Mouse (Mus musculus): ENCODE results near the gene Ensa. TPM values are rescaled to one million over a fixed set of nuclear protein-coding genes. Genes with fewer than 3 reads are reported as not detected.
A peak's percentile ranks its signal among the peaks of the same experiment; 100 is the strongest.
"Not testable (repeated sequence)": the region's sequence is repeated elsewhere in the genome, so short reads cannot be mapped to it uniquely, and the experiment has no call there.

Ensa gene
- 74.6 and 88.2 TPM in 2 replicates for polyA plus RNA-seq (2016; fragmentation: Nextera tagmentation; extraction: Ambion mirVana)

DNA sequence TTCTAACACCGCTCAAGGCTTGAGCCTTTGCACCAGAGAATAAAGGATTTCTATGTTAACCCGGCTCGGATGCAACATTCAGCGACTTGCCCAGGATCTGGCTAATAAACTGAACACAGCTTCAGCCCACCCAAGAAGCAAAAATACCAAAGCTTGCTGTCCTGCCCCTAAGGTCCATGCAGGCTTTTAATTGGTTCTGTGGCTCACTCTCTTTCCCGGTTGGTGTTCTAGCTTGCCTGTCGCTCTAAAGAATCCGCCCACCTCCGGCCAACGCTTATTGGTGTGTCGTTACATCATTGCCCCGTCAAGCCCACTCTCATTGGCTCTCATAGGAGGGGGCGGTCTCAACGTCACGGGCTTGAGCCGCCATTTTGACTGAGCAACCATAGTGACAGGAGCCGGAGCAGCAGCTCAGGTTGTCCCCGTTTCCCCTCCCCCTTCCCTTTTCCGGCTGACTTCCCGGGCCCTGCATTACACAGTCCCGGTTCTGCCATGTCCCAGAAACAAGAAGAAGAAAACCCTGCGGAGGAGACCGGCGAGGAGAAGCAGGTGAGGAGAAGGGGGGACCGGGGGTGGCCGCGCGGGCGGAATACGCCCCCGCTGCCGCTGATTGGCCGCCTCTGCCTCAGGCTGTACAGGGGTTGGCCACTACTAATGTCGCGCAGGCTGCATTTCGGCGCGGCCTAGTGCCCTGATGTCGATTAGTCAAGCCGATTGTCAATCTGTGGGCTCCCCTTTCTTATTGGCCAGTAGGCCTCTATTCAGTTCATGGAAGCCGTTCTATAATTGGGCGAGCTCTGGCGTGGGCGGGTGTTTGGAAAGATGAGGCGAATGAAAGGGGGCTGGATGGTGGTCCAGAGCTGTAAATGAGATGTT is at the start of gene Ensa:
Gene Ensa, plus strand, starts transcription at position 366 of the 876 bp plus-strand sequence.
- DNase-seq (ENCODE audit: low spot score), result peak; percentile 93
- no peaks in the 10 kb centered on the region for H3K27me3 ChIP-seq (ENCODE audit: low read depth, poor library complexity, severe bottlenecking)
- peak within 1 kb of the TSS; percentile 71 for H3K4me3 ChIP-seq
- WGBS, result under 1% methylated on average over 44 of the region's 44 CpGs
- H3K9me3 ChIP-seq (replicated peaks), result no peaks in the 10 kb centered on the region
- H3K27ac ChIP-seq, result peak within 1 kb of the TSS; percentile 92
- peaks cover 23% of the 10 kb centered on the region for H3K4me1 ChIP-seq
- peaks cover 43% of the 10 kb centered on the region for H3K36me3 ChIP-seq

DNA sequence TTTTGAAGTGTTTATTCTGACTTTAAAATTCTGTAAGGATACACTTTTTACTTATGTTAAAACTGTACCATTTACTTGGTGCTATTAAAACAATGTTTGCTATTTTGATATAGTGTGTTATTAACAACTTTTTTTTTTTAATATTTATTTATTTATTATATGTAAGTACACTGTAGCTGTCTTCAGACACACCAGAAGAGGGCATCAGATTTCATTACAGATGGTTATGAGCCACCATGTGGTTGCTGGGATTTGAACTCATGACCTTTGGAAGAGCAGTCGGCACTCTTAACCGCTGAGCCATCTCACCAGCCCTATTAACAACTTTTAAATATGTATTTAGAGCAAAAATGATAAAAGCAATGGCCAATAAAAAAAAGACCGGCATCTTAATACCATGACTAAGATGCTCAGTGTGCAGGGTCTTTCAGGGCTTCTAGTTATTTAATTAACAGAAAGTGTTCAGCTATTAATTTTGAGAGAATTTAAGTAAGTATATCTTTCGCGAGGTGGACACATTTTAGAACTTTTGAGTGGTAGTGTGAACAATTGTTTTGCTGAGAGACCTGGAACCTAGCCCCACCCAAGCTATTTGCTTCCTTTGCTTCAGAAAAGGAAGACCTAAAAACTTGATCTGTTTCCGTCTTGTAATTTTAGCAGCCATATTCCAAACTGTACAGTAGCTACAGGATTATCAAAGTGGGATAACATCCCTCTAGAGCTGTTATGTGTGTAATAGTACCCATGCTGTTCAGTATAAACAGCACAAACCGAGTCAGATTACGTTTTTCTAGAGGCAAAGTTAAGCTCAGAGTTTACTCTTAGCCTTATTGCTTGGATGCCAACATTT is 36.8 kb upstream of the Ensa start:
- peak overlapping the region; percentile 75 for H3K4me3 ChIP-seq
- no peaks in the 10 kb centered on the region for H3K27me3 ChIP-seq (ENCODE audit: low read depth, poor library complexity, severe bottlenecking)
- H3K4me1 ChIP-seq, result peaks cover 10% of the 10 kb centered on the region; the same call in 1 of the 2 replicates
- DNase-seq (ENCODE audit: low spot score), result no peak
- H3K36me3 ChIP-seq, result peaks cover 20% of the 10 kb centered on the region
- 53% methylated on average over 8 of the region's 8 CpGs for WGBS
- no peaks in the 10 kb centered on the region for H3K9me3 ChIP-seq (replicated peaks)
- peak overlapping the region; percentile 30 for H3K27ac ChIP-seq

DNA sequence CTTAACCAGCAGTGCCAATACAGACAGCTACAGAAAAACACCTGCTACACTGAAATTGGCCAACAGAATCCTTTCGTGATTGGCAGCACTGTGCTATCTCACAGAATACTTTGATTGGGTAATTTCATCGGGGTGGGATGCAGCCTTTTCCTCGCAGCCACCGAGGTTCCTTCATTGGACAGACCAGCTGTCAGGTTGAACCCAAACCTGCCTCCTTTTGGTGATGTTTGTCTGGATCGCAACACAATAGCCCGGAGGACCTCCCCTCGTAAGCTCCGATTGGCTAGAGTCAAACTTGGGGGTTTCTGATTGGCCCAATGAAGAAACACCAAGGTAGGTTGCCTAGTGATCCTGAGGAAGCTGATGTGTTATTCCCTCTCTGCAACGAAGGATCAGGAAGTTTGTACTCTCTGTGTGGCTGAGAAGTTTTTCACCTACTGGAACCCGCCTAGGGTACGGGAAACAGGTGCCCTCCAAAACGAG is 36.1 kb upstream of the Ensa start, which contains the start of gene Golph3l:
Gene Golph3l, plus strand, starts transcription at position 331 of the 483 bp plus-strand sequence.
- Histone ChIP-seq H3K36me3 (peaks cover 26% of the 10 kb centered on the region), H3K4me1 (peaks cover 10% of the 10 kb centered on the region; the same call in 1 of the 2 replicates), H3K9me3 (replicated peaks) (no peaks in the 10 kb centered on the region), H3K27me3 (ENCODE audit: low read depth, poor library complexity, severe bottlenecking) (no peaks in the 10 kb centered on the region), H3K4me3 (peak within 1 kb of the TSS; percentile 75), H3K27ac (peak within 1 kb of the TSS; percentile 70)
- peak; percentile 75 for DNase-seq (ENCODE audit: low spot score)
- under 1% methylated on average over 12 of the region's 12 CpGs for WGBS

DNA sequence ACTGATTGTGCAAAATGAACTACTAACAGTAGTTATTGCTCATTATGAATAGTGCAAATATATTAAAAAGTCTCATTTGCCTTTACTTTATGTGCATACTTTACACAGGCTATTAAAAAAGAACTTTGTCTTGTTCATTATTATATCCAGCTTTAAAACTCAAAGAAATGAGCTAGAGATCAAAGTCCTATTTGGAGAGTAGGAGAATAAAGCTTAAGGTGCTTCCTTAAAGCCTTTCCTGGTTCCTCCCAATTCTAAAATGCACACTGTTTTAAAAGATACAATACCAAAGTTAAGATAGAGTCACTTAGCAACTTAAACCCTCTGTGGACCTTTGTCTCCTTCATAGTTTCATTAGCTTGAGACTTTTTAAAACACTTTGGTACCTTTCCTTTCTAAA is 26.1 kb upstream of the Ensa start:
- Histone ChIP-seq H3K9me3 (replicated peaks) (no peaks in the 10 kb centered on the region), H3K36me3 (peaks cover 42% of the 10 kb centered on the region), H3K27me3 (ENCODE audit: low read depth, poor library complexity, severe bottlenecking) (no peaks in the 10 kb centered on the region), H3K4me3 (no peak overlapping the region), H3K27ac (no peak overlapping the region), H3K4me1 (no peaks in the 10 kb centered on the region)
- DNase-seq (ENCODE audit: low spot score), result no peak

DNA sequence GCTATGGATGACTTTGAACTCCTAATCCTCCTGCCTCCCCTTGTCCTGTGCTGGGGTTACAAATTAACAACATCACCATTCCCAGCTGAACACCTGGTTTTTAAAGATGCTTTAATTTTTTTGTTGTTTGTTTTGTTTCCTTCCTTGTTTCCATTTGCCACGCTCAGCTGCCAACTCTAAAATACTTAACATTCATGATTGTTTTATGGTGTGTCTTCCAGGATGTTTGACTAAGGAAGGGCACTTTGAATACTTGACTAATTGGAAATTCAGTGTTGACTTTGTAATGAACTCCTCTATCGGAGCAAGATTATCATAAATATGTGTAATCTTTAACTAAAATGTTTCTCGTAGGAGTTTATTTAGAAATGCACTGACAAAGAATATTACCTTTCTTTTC is 23.5 kb upstream of the Ensa start:
- peaks cover 27% of the 10 kb centered on the region for H3K36me3 ChIP-seq
- no peak overlapping the region for H3K27ac ChIP-seq
- H3K4me1 ChIP-seq, result no peaks in the 10 kb centered on the region
- no peak overlapping the region for H3K4me3 ChIP-seq
- 90% methylated on average over 3 of the region's 3 CpGs for WGBS
- no peaks in the 10 kb centered on the region for H3K9me3 ChIP-seq (replicated peaks)
- H3K27me3 ChIP-seq (ENCODE audit: low read depth, poor library complexity, severe bottlenecking), result no peaks in the 10 kb centered on the region
- DNase-seq (ENCODE audit: low spot score), result no peak

DNA sequence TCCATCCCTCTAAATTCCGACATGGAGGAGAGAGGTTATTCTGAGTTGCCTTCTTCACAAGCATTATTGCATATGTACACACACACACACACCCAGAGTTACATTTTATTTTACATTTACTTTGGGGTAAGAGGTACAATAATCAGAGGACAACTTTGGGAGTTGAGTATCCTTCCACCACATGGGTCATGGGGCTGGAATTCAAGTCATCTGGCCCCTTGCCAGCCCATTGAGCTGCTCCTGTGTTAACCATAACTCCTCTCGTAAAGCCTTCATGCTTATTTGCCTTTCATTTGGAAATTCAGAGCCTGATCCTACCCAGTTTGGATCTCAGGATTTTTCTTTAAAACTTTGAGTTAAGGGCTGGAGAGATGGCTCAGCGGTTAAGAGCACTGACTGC is 18.7 kb upstream of the Ensa start:
- peaks cover 43% of the 10 kb centered on the region for H3K36me3 ChIP-seq
- no peaks in the 10 kb centered on the region for H3K9me3 ChIP-seq (replicated peaks)
- H3K4me1 ChIP-seq, result no peaks in the 10 kb centered on the region
- 93% methylated on average over 3 of the region's 3 CpGs for WGBS
- no peak overlapping the region for H3K4me3 ChIP-seq
- H3K27ac ChIP-seq, result no peak overlapping the region
- DNase-seq (ENCODE audit: low spot score), result no peak
- no peaks in the 10 kb centered on the region for H3K27me3 ChIP-seq (ENCODE audit: low read depth, poor library complexity, severe bottlenecking)

DNA sequence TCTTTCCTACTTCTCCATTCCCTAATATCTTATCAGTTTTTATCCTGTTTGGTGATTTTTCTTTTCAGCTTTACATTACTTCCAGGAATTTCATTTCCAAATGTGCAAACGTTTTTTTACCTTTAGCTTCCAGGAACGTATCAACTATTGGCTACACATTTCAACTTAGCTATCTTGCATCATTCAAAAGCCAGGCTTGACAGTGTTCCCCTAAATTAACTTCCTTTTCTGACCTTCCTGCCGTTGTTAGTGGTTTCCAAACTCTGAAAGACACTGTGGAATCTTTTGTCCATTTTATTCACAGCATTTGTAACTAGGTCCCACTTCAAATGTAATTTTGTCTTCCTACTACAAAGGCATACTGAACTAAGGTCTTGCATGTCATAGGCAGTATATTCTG is 15.6 kb upstream of the Ensa start:
- DNase-seq (ENCODE audit: low spot score), result no peak
- Histone ChIP-seq H3K4me3 (no peak overlapping the region), H3K27ac (no peak overlapping the region), H3K9me3 (replicated peaks) (no peaks in the 10 kb centered on the region), H3K27me3 (ENCODE audit: low read depth, poor library complexity, severe bottlenecking) (no peaks in the 10 kb centered on the region), H3K4me1 (no peaks in the 10 kb centered on the region), H3K36me3 (peaks cover 52% of the 10 kb centered on the region)
- 80% methylated on average over 3 of the region's 3 CpGs for WGBS

DNA sequence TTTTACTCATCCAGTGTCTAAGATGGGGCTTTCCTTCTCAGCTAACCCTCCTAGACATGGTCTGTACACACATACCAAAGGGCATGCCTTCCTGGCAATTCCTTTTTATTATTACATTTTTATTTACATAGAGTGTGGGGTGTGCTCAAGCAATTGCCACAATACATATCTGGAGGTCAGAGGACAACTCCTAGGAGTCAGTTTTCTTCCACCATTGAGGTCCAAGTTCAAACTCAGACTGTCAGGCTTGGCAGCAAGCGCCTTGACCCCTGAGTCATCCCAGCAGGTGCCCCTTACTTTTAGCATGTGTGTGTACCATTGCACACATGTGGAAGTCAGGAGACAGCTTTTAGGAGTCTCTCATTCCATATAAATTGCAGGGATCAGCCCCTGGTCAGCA is 10.8 kb upstream of the Ensa start:
- H3K36me3 ChIP-seq, result peaks cover 65% of the 10 kb centered on the region

DNA sequence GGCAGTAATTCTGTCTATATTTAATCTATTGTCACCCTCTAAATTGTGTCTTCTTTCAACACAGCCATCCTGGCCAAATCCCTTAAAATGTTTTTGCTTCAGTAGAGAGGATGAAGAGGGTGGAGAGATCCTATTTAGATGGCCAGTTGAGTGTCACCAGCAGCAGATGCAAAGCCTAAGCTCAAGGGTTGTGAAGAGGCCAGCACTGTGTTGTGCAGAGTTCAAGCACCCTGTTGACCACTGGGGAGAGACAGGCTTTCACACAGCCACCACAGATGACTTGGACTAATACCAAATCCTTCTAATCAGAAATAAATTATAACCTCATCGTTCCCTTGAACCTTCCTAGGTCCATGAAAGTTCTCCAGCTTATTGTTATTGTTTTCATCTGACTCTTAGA is 6.3 kb upstream of the Ensa start:
- H3K4me1 ChIP-seq, result peaks cover 4% of the 10 kb centered on the region
- no peaks in the 10 kb centered on the region for H3K27me3 ChIP-seq (ENCODE audit: low read depth, poor library complexity, severe bottlenecking)
- H3K27ac ChIP-seq, result no peak overlapping the region
- DNase-seq (ENCODE audit: low spot score), result no peak
- peaks cover 61% of the 10 kb centered on the region for H3K36me3 ChIP-seq
- H3K9me3 ChIP-seq (replicated peaks), result no peaks in the 10 kb centered on the region
- WGBS, result 94% methylated on average over 1 of the region's 1 CpGs
- H3K4me3 ChIP-seq, result no peak overlapping the region

More for the DNA sequence above, 10.8 kb upstream of the Ensa start:
- no peak overlapping the region for H3K4me3 ChIP-seq
- H3K27me3 ChIP-seq (ENCODE audit: low read depth, poor library complexity, severe bottlenecking), result no peaks in the 10 kb centered on the region
- WGBS, result 94% methylated on average over 1 of the region's 1 CpGs
- H3K9me3 ChIP-seq (replicated peaks), result no peaks in the 10 kb centered on the region
- H3K27ac ChIP-seq, result no peak overlapping the region
- no peak for DNase-seq (ENCODE audit: low spot score)
- no peaks in the 10 kb centered on the region for H3K4me1 ChIP-seq

DNA sequence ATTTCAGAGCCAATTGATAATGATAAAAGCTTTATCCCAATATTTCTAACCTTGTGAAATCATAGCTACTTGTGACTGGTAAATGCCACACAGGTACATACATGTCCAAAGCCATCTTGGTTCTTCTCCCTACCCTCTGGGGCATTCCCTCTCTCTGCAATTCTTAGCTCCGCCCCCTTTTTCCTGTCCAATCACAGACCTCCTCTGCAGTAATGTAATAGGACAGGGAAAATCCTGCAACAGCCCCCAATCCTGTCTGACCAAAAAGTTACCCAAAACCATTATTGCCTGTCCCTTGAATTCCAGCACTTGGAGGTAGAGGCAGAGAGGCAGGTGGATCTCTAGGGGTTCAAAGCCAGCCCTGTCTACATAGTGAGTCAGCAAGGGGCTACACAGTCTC is 3.6 kb upstream of the Ensa start:
- Histone ChIP-seq H3K36me3 (peaks cover 43% of the 10 kb centered on the region), H3K27me3 (ENCODE audit: low read depth, poor library complexity, severe bottlenecking) (no peaks in the 10 kb centered on the region), H3K27ac (no peak overlapping the region), H3K9me3 (replicated peaks) (no peaks in the 10 kb centered on the region), H3K4me3 (no peak overlapping the region), H3K4me1 (peaks cover 21% of the 10 kb centered on the region)
- no peak for DNase-seq (ENCODE audit: low spot score)
- 79% methylated on average over 1 of the region's 1 CpGs for WGBS

DNA sequence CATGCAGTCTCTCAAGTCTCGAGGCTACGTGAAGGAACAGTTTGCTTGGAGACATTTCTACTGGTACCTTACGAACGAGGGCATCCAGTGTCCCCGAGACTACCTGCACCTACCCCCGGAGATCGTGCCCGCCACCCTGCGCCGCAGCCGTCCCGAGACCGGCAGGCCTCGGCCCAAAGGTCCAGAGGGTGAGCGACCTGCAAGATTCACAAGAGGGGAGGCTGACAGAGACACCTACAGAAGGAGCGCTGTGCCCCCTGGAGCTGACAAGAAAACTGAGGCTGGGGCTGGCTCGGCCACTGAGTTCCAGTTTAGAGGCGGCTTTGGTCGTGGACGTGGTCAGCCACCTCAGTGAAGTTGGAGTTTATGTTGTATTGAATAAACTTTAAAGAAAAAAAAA is 2.4 kb upstream of the Ensa start:
- WGBS, result 95% methylated on average over 20 of the region's 20 CpGs
- not testable (repeated sequence) for H3K27me3 ChIP-seq (ENCODE audit: low read depth, poor library complexity, severe bottlenecking); DNase-seq (ENCODE audit: low spot score); H3K4me3 ChIP-seq; H3K9me3 ChIP-seq (replicated peaks); H3K27ac ChIP-seq
- peaks cover 43% of the 10 kb centered on the region for H3K36me3 ChIP-seq
- peaks cover 23% of the 10 kb centered on the region for H3K4me1 ChIP-seq

DNA sequence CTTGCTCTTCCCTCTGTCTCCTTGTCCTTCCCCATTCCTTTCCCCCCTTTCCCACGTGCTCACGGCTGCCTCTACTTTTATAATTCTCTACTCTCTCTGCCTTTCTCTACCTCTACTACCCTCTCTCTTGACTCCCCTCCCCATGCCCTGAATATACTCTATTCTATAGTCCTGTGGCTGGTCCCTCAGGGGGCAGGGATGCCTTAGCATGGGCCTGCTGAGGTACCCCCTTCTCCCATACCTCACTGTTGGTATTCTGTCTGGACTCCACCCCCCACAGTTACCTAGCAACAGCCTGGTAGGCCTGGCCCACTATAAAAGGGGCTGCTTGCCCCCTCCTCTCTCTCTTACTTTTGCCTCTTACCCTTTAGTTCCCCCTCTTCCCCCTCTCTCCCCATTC is 1.2 kb upstream of the Ensa start:
- H3K27me3 ChIP-seq (ENCODE audit: low read depth, poor library complexity, severe bottlenecking), result no peaks in the 10 kb centered on the region
- DNase-seq (ENCODE audit: low spot score), result no peak
- no peaks in the 10 kb centered on the region for H3K9me3 ChIP-seq (replicated peaks)
- peaks cover 43% of the 10 kb centered on the region for H3K36me3 ChIP-seq
- WGBS, result 71% methylated on average over 2 of the region's 2 CpGs
- H3K4me1 ChIP-seq, result peaks cover 23% of the 10 kb centered on the region
- H3K27ac ChIP-seq, result peak overlapping the region; percentile 92
- no peak overlapping the region for H3K4me3 ChIP-seq
